Mouse (Mus musculus) heart, embryonic 12.5 days (tissue): ENCODE data around the gene Sytl1. TPM values are rescaled to one million over a fixed set of nuclear protein-coding genes. Genes with fewer than 3 reads are reported as not detected.

Experiments used
- ATAC-seq: fragments of 200-750 bp; cut with Nextera tagmentation; 2 replicates; pipeline ENCODE4 v1.8.0; 2017; ENCODE audit warnings: moderate TSS enrichment, moderate library complexity; ENCODE audit not compliant: insufficient number of reproducible peaks, low FRiP score
- H3K27ac ChIP-seq: fragments of 300-500 bp; sonication (generic); 2 replicates; pipeline ENCODE4 v1.5.1; 2016; ENCODE audit warnings: mild to moderate bottlenecking, moderate library complexity; ENCODE audit not compliant: poor library complexity, severe bottlenecking
- H3K27me3 ChIP-seq: fragments of 300-500 bp; sonication (generic); replicated peaks from 2 replicates; pipeline ENCODE4 v1.6.1; 2016; ENCODE audit warnings: mild to moderate bottlenecking, moderate library complexity
- H3K36me3 ChIP-seq: fragments of 300-500 bp; sonication (generic); 2 replicates; pipeline ENCODE4 v1.6.1; 2016; ENCODE audit warnings: mild to moderate bottlenecking, moderate library complexity
- H3K4me1 ChIP-seq: fragments of 300-500 bp; sonication (generic); replicated peaks from 2 replicates; pipeline ENCODE4 v1.6.1; 2016; ENCODE audit warnings: mild to moderate bottlenecking
- H3K4me2 ChIP-seq: fragments of 300-500 bp; sonication (generic); 2 replicates; pipeline ENCODE4 v1.6.1; 2016; ENCODE audit warnings: mild to moderate bottlenecking, moderate library complexity
- H3K4me3 ChIP-seq: fragments of 300-500 bp; sonication (generic); 2 replicates; pipeline ENCODE4 v1.5.1; 2016; ENCODE audit warnings: mild to moderate bottlenecking
- H3K9ac ChIP-seq: fragments of 300-500 bp; sonication (generic); 2 replicates; pipeline ENCODE4 v1.6.1; 2016; ENCODE audit warnings: mild to moderate bottlenecking, moderate library complexity
- H3K9me3 ChIP-seq: fragments of 300-500 bp; sonication (generic); replicated peaks from 2 replicates; pipeline ENCODE4 v1.6.1; 2016; ENCODE audit warnings: mild to moderate bottlenecking, moderate library complexity
- WGBS: fragments of 180-500 bp; shearing (Covaris S2); methylation state at CpG from one replicate; pipeline ENCODE4 v1.1.7; 2016; 5-methylcytosine and 5-hydroxymethylcytosine counted together
- polyA plus RNA-seq: library from polyadenylated mRNA; unstranded; fragments of >200 nt; fragmentation: Nextera tagmentation; extraction: Ambion mirVana; gene quantifications from 2 replicates; pipeline ENCODE4 v1.2.1, GENCODE M21; 2016

Gene Sytl1
- polyA plus RNA-seq, 1 experiment from 2014 or later = 0.47 TPM

DNA sequence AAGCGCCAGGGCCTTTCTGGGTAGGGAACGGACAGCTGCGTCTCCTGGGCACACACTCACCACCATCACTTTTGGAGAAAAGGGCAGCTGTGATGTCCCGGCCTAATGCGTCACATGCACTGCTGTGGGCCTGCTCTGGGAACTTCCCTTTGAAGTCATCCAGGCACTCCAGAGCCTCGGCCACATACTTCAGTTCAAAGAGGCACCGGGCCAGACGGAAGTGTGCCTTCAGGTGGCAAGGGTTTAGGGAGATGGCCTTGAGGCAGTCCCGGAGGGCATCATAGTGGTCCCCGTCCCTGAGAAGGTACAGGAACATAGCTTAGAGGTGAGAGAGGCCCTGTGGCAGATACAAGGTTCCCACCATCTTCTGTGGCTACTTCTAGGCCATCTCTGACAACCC is 34.4 kb upstream of the Sytl1 start:
- Histone ChIP-seq H3K36me3 (peaks cover 62% of the 10 kb centered on the region), H3K27me3 (0 out of 2 replicates have a peak, but pooled peaks cover 11% of the 10 kb centered on the region), H3K4me1 (peaks cover 43% of the 10 kb centered on the region), H3K9me3 (no peaks in the 10 kb centered on the region), H3K9ac (no peak overlapping the region), H3K4me3 (no peak overlapping the region), H3K4me2 (no peak overlapping the region), H3K27ac (no peak overlapping the region)
- WGBS = 52% methylated on average over 10 of the region's 10 CpGs
- ATAC-seq = no peak; the same call in 1 of the 2 replicates

- Histone ChIP-seq H3K27me3 (0 out of 2 replicates have a peak, but pooled peaks cover 11% of the 10 kb centered on the region), H3K4me3 (no peak overlapping the region), H3K36me3 (peaks cover 41% of the 10 kb centered on the region), H3K9me3 (no peaks in the 10 kb centered on the region), H3K9ac (no peak overlapping the region), H3K27ac (no peak overlapping the region), H3K4me2 (no peak overlapping the region), H3K4me1 (peaks cover 39% of the 10 kb centered on the region)
- no peak for ATAC-seq
- WGBS = 42% methylated on average over 11 of the region's 11 CpGs
Measured at GRCm38 (mm10) chr4:133294084-133294483, 31.2 kb upstream of the Sytl1 start.

- Histone ChIP-seq H3K9me3 (no peaks in the 10 kb centered on the region), H3K27me3 (0 out of 2 replicates have a peak, but pooled peaks cover 11% of the 10 kb centered on the region), H3K36me3 (peaks cover 41% of the 10 kb centered on the region), H3K9ac (peak overlapping the region; percentile 51), H3K4me1 (peaks cover 38% of the 10 kb centered on the region), H3K4me3 (no peak overlapping the region), H3K27ac (no peak overlapping the region), H3K4me2 (no peak overlapping the region)
- WGBS = 33% methylated on average over 23 of the region's 24 CpGs
- 0 out of 2 replicates have a peak, but pooled peaks have one; percentile 15 for ATAC-seq
Measured at GRCm38 (mm10) chr4:133292901-133293843, 30.3 kb upstream of the Sytl1 start.

DNA sequence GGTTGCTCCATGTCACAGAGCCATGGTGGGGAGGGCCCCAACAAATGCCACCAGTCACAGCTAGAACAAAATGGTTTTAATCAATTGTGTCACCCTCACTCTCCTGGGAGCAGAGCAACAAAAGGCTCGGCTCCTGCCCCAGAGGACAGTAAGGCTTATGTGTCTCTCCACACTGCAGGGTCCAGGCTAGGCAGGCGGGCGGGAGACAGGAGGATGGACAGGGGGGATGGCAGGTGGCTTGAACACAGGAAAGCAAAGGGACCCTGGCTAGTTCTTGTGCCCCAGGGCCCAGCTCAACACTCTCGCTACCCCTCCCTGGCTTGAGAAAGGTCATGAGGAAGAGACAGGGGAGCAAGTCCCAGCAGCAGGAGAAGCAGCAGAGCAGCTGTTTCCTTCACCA is 29.5 kb upstream of the Sytl1 start:
- Histone ChIP-seq H3K36me3 (peaks cover 41% of the 10 kb centered on the region), H3K4me3 (no peak overlapping the region), H3K9ac (no peak overlapping the region), H3K9me3 (no peaks in the 10 kb centered on the region), H3K27me3 (0 out of 2 replicates have a peak, but pooled peaks cover 11% of the 10 kb centered on the region), H3K4me1 (peaks cover 32% of the 10 kb centered on the region), H3K27ac (no peak overlapping the region), H3K4me2 (no peak overlapping the region)
- 85% methylated on average over 4 of the region's 4 CpGs for WGBS
- ATAC-seq = no peak

DNA sequence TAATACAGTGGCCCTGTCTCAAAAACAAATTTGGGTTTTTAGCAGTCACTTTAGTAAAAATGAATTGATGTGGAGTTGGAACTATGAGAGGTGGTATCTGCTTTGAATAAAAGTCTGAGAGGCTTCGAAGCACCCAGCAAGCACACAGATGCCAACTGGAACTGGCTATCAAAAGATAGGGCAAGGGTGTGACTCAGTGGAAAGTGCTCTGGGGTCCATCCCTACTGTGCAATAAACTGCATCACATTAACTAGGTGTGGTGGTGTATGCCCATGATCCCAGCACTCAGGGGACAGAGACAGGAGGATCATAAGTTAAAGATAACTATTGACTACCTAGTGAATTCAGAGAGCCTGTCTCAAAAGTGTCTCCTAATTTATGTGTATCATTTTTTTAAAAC is 28.3 kb upstream of the Sytl1 start:
- Histone ChIP-seq H3K4me3 (no peak overlapping the region), H3K4me2 (no peak overlapping the region), H3K4me1 (peaks cover 25% of the 10 kb centered on the region), H3K27ac (no peak overlapping the region), H3K36me3 (peaks cover 33% of the 10 kb centered on the region), H3K9ac (no peak overlapping the region), H3K27me3 (0 out of 2 replicates have a peak, but pooled peaks cover 11% of the 10 kb centered on the region), H3K9me3 (no peaks in the 10 kb centered on the region)
- ATAC-seq = no peak
- WGBS = 74% methylated on average over 1 of the region's 1 CpGs

GRCm38 (mm10) chr4:133286476-133287077 is 23.7 kb upstream of the Sytl1 start:
- ATAC-seq = no peak
- Histone ChIP-seq H3K9ac (no peak overlapping the region), H3K4me3 (no peak overlapping the region), H3K36me3 (no peaks in the 10 kb centered on the region), H3K4me1 (peaks cover 28% of the 10 kb centered on the region), H3K4me2 (no peak overlapping the region), H3K27me3 (no peaks in the 10 kb centered on the region), H3K9me3 (no peaks in the 10 kb centered on the region), H3K27ac (peak overlapping the region; percentile 26; the same call in 1 of the 2 replicates)
- 74% methylated on average over 4 of the region's 4 CpGs for WGBS

- H3K27ac ChIP-seq = peak overlapping the region; percentile 58; the same call in 1 of the 2 replicates
- H3K4me1 ChIP-seq = peaks cover 34% of the 10 kb centered on the region
- 21% methylated on average over 5 of the region's 5 CpGs for WGBS
- ATAC-seq = peak; percentile 90
- no peaks in the 10 kb centered on the region for H3K27me3 ChIP-seq
- no peaks in the 10 kb centered on the region for H3K9me3 ChIP-seq
- no peaks in the 10 kb centered on the region for H3K36me3 ChIP-seq
- no peak overlapping the region for H3K9ac ChIP-seq
- no peak overlapping the region for H3K4me2 ChIP-seq
- H3K4me3 ChIP-seq = no peak overlapping the region
Measured at GRCm38 (mm10) chr4:133285950-133286349, 23.0 kb upstream of the Sytl1 start.

- Histone ChIP-seq H3K9me3 (no peaks in the 10 kb centered on the region), H3K4me2 (no peak overlapping the region), H3K27me3 (no peaks in the 10 kb centered on the region), H3K9ac (no peak overlapping the region), H3K36me3 (no peaks in the 10 kb centered on the region), H3K27ac (peak overlapping the region; percentile 58), H3K4me3 (no peak overlapping the region), H3K4me1 (peaks cover 36% of the 10 kb centered on the region)
- peak; percentile 81 for ATAC-seq
- 58% methylated on average over 3 of the region's 3 CpGs for WGBS
Measured at GRCm38 (mm10) chr4:133285299-133285698, 22.4 kb upstream of the Sytl1 start.

DNA sequence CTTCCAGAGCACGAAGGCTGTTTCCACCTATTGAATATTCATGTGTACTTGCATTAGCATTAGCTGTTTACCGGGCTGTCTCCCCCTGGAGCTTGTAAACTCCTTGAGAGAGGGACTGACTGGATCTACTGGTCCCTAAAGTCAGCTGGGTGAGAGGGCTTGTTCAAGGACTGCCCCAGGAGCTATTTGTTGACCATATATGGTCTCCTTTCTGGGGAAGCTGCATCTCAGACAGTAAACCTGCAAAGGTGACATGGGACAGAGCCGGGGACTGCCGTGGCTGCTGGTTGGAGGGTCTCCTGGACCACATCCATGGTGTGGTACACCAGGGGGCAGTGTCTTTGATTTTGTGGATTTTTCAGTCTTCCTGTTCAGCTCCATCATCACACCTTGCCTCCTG is 19.7 kb upstream of the Sytl1 start:
- H3K9me3 ChIP-seq = no peaks in the 10 kb centered on the region
- no peaks in the 10 kb centered on the region for H3K36me3 ChIP-seq
- ATAC-seq = no peak
- H3K4me3 ChIP-seq = no peak overlapping the region
- peaks cover 43% of the 10 kb centered on the region for H3K4me1 ChIP-seq
- 18% methylated on average over 4 of the region's 4 CpGs for WGBS
- peak overlapping the region; percentile 32; the same call in 1 of the 2 replicates for H3K4me2 ChIP-seq
- H3K27ac ChIP-seq = peak overlapping the region; percentile 77
- H3K27me3 ChIP-seq = no peaks in the 10 kb centered on the region
- H3K9ac ChIP-seq = no peak overlapping the region

GRCm38 (mm10) chr4:133281951-133282481 is 19.1 kb upstream of the Sytl1 start:
- Histone ChIP-seq H3K27ac (peak overlapping the region; percentile 77), H3K4me2 (peak overlapping the region; percentile 32), H3K36me3 (no peaks in the 10 kb centered on the region), H3K9ac (peak overlapping the region; percentile 33; the same call in 1 of the 2 replicates), H3K27me3 (no peaks in the 10 kb centered on the region), H3K4me1 (peaks cover 43% of the 10 kb centered on the region), H3K9me3 (no peaks in the 10 kb centered on the region), H3K4me3 (no peak overlapping the region)
- ATAC-seq = no peak
- WGBS = 16% methylated on average over 5 of the region's 5 CpGs

DNA sequence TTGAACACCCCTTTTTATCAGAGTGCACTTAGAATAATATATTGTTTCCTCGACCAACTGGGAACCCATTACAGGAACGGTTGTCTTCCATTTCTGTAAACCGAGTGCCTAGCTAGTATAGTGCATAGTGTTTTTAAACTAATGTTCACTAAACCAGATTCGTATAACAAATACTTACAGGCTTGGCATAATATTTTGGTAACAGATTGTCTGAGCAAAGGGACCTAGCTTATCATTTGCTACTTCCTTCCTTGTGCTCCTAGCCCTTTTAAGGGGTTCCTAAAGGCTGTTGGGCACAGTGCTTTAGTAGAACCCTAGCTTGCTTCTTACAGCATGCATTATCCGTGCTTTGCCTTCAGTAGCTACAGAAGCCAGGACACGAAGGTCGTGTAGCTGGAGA is 18.6 kb upstream of the Sytl1 start:
- peak overlapping the region; percentile 32 for H3K4me2 ChIP-seq

More for the DNA sequence above, 18.6 kb upstream of the Sytl1 start:
- Histone ChIP-seq H3K36me3 (no peaks in the 10 kb centered on the region), H3K9me3 (no peaks in the 10 kb centered on the region), H3K27ac (peak overlapping the region; percentile 77), H3K27me3 (no peaks in the 10 kb centered on the region), H3K9ac (0 out of 2 replicates have a peak overlapping the region, but pooled peaks have one; percentile 33), H3K4me1 (peaks cover 46% of the 10 kb centered on the region), H3K4me3 (no peak overlapping the region)
- WGBS = 16% methylated on average over 7 of the region's 7 CpGs
- ATAC-seq = no peak
